Mouse (Mus musculus) fibroblast of lung, adult 2 months (primary cell): ENCODE data around the gene Slc25a36.

Experiments used
- DNase-seq: peaks from one replicate; pipeline ENCODE4 v3.0.0-alpha.2; 2011; ENCODE audit warnings: low read depth

Slc25a36 gene

GRCm38 (mm10) chr9:97111506-97111905 is 549 bp upstream of the Slc25a36 start:
- no peak for DNase-seq

- no peak for DNase-seq
Observed at GRCm38 (mm10) chr9:97106481-97107160, 4.3 kb downstream of the Slc25a36 start.

- DNase-seq, result no peak
Observed at GRCm38 (mm10) chr9:97105400-97105985, 5.5 kb downstream of the Slc25a36 start.

- peak; percentile 15 for DNase-seq
Observed at GRCm38 (mm10) chr9:97103376-97104061, 7.4 kb downstream of the Slc25a36 start.

- no peak for DNase-seq
Observed at GRCm38 (mm10) chr9:97098985-97099384, 12.0 kb downstream of the Slc25a36 start.

- no peak for DNase-seq
Observed at GRCm38 (mm10) chr9:97096180-97096579, 14.8 kb downstream of the Slc25a36 start.

GRCm38 (mm10) chr9:97087850-97088249 is 23.1 kb downstream of the Slc25a36 start:
- no peak for DNase-seq

GRCm38 (mm10) chr9:97084628-97085027 is 26.3 kb downstream of the Slc25a36 start:
- DNase-seq, result no peak

- no peak for DNase-seq
Observed at GRCm38 (mm10) chr9:97081106-97081862, 29.7 kb downstream of the Slc25a36 start.

GRCm38 (mm10) chr9:97069911-97070310 is 41.0 kb downstream of the Slc25a36 start:
- no peak for DNase-seq

- DNase-seq, result no peak
Observed at GRCm38 (mm10) chr9:97069466-97069865, 41.5 kb downstream of the Slc25a36 start.

GRCm38 (mm10) chr9:97068201-97069095 is 42.5 kb downstream of the Slc25a36 start:
- DNase-seq, result peak; percentile 49

GRCm38 (mm10) chr9:97067761-97068160 is 43.2 kb downstream of the Slc25a36 start:
- no peak for DNase-seq

GRCm38 (mm10) chr9:97065885-97066284 is 45.1 kb downstream of the Slc25a36 start:
- peak; percentile 20 for DNase-seq

- DNase-seq, result no peak
Observed at GRCm38 (mm10) chr9:97065216-97065615, 45.7 kb downstream of the Slc25a36 start.

GRCm38 (mm10) chr9:97064161-97064560 is 46.8 kb downstream of the Slc25a36 start:
- DNase-seq, result no peak

GRCm38 (mm10) chr9:97061696-97062095 is 49.3 kb downstream of the Slc25a36 start:
- no peak for DNase-seq

GRCm38 (mm10) chr9:97056541-97057338 is 54.2 kb downstream of the Slc25a36 start:
- DNase-seq, result no peak

GRCm38 (mm10) chr9:97055906-97056305 is 55.1 kb downstream of the Slc25a36 start:
- DNase-seq, result no peak

GRCm38 (mm10) chr9:97051176-97051575 is 59.8 kb downstream of the Slc25a36 start:
- DNase-seq, result no peak

GRCm38 (mm10) chr9:97046240-97046639 is 64.7 kb downstream of the Slc25a36 start:
- no peak for DNase-seq
